Mouse (Mus musculus) urinary bladder, adult 2 months (tissue): ENCODE data around the gene Fntb. TPM values are rescaled to one million over a fixed set of nuclear protein-coding genes. Genes with fewer than 3 reads are reported as not detected.
A peak's percentile ranks its signal among the peaks of the same experiment; 100 is the strongest.
"Not testable (repeated sequence)": the region's sequence is repeated elsewhere in the genome, so short reads cannot be mapped to it uniquely, and the experiment has no call there.

Experiments used
- DNase-seq: peaks from one replicate; pipeline ENCODE4 v3.0.0; 2022; ENCODE audit warnings: low spot score
- polyA plus RNA-seq: library from polyadenylated mRNA; depleted of rRNA; stranded (reverse); fragments of >200 nt; gene quantifications from 2 replicates; pipeline ENCODE4 v1.2.3, GENCODE M21; 2012

Fntb gene
- polyA plus RNA-seq, 1 experiment = 19.3 TPM

DNA sequence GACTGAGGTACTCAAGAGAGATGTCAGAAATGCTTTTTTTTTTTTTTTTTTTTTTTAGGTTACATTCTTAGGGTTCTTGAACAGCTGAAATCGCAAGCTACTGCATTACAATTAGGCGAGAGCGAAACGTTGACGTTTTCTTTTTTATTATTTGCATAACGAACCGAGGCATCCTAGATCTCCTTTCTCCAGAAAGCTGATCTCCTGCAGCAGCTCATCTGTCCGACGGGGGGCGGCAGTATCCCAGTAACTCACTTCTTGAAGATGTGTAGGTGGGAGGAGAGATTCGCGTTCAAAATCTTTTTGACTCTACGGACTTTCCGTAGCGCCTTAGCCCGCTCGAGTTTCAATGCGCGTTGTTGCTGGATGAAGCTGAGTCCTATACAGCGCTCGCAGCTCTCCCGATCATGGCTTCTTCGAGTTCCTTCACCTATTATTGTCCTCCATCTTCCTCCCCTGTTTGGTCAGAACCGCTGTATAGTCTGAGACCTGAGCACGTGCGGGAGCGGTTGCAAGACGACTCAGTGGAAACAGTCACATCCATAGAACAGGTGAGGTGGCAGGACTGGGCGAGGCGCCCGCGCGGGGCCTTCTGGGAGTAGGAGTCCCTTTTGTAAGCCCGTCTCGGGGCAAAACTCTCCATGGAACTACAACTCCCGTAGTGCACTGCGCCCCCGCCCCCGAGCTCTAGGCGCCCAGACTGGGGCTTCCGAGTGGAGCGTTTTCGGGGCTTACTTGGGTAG lies 71.9 kb downstream of the Fntb start:
- peak; percentile 95 for DNase-seq

- no peak for DNase-seq
Measured at GRCm38 (mm10) chr12:76837844-76838650, 72.7 kb downstream of the Fntb start.

- no peak for DNase-seq
Measured at GRCm38 (mm10) chr12:76839298-76839697, 73.9 kb downstream of the Fntb start.

DNA sequence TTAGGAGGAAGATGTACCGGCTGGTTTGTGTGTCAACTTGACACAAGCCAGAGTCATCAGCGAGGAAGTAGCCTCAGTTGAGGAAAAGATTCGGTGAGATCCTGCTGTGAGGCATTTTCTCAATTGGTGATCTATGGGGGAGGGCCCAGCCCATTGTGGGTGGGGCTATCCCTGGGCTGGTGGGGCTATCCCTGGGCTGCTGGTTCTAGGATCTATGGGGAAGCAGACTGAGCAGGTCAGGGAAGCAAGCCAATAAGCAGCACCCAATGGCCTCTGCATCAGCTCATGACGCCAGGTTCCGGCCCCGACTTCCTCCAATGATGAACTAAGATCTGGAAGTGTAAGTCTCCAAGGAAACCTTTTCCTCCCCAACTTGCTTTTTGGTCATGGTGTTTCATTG lies 74.7 kb downstream of the Fntb start:
- DNase-seq = no peak

DNA sequence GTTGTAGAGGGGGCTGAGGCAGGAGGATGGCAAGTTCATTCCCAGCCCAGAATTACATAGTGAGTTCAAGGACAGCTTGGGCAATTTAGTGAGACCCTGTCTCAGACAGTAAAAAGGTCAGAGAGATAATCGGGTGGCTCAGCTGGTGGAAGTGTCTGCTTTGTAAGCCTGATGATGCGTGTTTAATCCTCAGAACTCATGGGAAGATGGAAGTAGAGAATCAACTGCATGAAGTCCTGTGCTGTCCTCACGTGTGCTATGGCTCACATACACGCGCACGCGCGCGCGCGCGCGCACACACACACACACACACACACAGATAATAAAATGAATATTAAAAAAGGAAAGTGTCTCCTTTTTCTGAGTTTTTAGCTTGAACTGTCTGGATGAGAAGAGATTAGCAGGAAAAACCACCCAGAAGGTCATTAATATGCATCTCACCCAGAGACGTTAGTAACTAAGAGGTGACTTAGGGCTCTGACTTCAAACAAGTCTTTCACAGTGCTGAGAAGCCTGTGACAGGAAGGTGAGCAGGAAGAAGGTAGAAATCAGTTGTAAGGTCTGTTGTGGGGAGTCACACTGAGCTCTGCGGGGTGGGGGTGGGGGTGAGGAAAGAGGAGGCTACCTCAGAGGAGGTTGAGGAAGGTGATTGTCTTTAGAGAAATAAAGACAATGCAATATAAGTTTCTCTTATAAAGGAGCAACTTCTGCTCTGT lies 79.1 kb downstream of the Fntb start:
- DNase-seq = no peak

- DNase-seq = no peak
Measured at GRCm38 (mm10) chr12:76852419-76852818, 87.0 kb downstream of the Fntb start.

GRCm38 (mm10) chr12:76853378-76854142 lies 88.2 kb downstream of the Fntb start:
- DNase-seq = no peak

GRCm38 (mm10) chr12:76857087-76857486 lies 91.7 kb downstream of the Fntb start:
- DNase-seq = no peak

DNA sequence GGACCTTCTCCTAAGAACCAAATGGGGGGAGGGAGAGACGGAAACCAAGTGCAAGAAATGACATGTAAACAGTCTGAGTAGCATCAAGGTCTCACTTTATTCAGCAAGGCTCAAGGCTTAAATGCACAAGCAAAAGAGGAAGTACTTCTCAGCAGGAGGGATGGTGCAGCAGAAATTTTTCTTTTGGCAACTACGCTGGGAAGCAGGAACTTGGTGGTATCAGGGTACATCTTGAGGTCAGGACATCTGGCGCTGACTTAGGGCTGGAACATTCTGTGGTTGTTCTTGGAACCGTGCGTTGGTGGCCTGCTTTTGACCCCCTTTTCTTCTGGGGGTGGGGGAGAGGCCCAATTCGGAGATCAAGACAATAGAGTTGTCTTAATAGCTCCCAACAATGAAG lies 93.4 kb downstream of the Fntb start:
- DNase-seq = not testable (repeated sequence)

DNA sequence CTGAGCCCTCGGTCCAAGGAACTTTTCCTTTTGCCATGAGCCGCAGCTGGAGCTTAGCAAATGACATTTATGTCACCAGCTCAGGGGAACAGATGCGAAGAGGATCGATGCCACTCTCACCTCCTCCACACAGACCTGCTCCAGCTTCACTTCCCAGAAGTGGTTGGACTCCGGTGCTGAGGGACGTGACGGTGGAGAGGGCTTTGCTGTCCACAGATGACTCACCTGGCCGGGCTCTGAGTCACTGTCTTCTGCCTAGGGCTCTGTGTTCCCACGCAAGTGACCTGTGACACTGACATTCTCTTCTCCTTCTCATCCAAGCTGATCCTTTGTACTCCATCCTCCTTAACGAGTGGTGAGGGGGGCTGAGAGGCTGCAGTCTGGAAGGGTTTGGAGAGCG lies 98.3 kb downstream of the Fntb start:
- DNase-seq = no peak

DNA sequence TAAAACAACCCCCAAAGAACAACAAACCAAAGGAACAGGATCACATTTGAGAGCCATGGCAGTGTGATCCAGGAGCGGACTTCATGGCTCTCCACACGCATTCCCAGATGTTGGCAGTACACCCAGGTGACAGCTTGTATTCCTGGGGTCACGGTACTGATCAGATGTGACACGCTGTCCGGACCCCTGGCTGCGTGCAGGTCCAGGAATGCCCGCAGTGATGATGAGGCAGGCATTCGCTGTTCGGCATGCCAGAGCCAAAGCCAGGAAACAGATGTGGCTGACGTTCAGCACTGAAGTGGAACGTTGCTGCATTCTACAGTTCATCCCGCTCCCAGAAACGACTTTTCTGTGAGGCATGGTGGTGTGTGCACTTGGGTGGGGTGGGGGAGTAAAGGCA lies 99.9 kb downstream of the Fntb start:
- no peak for DNase-seq

DNA sequence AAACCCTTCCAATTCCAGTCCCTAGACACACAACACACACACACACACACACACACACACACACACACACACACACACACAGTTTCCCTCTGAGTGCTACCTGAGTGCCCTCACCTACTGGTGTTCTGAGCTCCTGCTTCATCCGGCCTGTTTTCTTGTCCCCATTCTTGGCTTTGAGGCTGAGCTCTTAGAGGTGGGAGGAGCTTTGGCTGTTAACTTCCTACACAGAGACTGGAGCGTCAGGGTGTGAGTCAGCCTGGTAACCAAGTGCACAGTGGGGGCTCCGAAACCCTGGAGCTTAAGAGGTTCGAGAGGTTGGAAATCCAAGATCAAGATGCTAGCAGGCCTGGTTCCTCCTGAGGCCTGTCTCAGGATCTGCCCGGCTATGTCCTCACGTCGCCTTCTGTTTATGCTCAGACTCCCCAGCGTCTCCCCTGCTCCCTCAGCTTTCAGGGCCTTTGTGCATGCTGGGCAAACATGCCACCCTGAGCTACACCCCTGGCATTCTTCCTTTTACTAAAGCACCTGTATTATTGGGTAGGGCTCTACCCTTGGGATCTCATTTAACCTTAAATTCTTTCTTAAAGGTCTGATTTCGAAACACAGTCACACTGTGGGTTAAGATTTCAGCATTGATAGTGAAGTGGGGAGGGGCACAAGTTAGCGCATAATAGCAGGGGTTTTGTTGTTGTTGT lies 102.3 kb downstream of the Fntb start:
- no peak for DNase-seq

DNA sequence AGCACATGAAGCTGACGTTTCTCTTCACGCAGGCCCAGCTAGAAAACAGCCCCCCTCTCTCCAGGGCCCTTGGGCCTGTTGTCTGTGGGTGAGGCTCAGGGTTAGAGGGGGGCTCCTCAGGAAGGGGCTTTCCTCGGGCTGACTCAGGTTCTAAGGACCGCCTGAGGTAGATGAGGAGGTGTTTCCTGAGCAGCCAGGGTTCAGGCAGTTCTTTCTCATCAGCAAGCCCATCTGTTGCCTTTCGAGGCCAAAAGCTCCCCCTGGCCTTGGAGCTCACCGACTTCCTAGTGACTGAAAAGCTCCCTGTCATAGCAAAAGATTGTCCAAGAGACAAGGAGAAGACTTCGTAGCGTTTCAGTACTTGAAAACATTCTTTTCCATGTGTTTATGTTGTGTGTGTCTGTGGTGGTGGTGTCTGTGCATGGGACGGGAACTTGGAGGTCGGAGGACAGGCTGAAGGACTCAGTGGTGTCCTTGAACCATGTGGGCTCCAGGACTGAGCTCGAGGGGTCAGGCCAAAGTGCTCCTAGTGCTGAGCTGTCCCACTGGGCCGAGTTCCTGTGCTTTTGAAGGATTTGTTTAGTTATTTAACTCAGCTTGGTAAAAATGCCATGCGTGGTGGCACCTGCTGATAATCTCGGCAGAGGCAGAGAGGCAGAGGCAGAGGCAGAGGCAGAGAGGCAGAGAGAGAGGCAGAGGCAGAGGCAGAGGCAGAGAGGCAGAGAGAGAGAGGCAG lies 103.2 kb downstream of the Fntb start:
- no peak for DNase-seq

GRCm38 (mm10) chr12:76869561-76869960 lies 104.2 kb downstream of the Fntb start:
- no peak for DNase-seq

DNA sequence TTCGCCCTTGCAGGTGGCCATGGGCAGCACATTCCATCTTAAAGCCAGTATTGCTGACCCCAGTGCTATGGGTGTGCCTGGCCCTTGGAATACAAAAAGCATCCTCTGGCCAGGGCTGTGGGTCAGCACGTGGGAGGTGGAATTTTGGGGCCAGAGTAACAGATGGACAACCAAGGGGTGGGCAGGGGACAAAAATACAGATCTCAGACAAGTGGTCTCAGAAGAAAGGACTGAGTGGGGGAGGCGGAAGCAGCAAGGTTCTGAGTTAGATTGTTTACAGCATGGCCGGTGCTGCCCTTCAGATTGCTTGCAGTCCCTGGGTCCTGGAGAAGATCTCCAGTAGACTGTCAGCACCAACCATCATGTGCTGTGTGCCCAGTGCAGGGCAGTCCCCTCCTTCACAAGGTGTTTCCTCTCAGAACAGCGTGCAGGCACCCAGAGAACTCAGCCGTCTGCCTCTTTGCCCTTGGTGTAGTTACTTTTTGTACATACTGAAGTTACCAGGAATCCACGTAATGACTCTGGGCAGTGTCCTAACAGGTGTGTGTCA lies 107.5 kb downstream of the Fntb start:
- DNase-seq = no peak

- no peak for DNase-seq
Measured at GRCm38 (mm10) chr12:76874826-76875225, 109.4 kb downstream of the Fntb start.

- no peak for DNase-seq
Measured at GRCm38 (mm10) chr12:76879242-76879641, 113.9 kb downstream of the Fntb start.

- DNase-seq = no peak
Measured at GRCm38 (mm10) chr12:76880131-76880530, 114.7 kb downstream of the Fntb start.

DNA sequence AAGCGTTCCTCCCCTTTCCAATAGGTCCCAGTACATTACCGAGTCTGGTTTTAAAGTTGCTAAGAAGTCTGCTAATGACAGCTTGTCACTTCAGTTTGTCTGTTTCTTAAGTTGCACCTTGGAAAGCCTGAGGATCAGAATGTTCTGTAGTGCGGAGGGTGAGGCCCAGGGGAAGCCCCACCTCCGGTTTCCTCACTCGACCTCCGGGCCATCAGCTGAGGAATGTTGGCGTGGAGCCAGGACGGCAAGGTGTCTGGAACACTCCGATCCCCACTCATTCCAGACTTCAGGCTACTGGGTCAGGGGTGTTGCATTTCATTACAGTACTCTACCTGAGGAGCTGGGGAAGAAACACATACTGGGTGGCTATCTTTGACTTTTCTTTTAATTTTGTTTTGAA lies 118.4 kb downstream of the Fntb start:
- DNase-seq = peak; percentile 39

DNA sequence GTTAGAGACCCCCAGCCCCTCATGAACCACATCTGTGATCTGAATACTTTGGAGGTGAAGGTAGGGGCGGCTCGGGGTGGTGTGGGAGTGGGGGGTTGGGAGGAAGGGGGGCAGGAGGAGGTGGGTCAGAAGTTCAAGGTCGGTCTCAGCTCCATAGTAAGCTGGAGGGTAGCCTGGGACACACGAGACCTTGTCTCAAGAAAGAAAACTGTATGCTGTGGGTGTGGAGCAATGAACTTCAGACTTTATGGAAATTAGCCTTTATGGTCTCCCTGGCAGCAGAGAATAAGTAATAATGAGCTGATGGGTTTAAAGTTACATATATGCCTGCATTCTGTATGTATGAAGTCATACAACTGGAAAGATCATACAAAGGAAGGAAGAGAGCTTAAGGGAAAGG lies 119.7 kb downstream of the Fntb start:
- DNase-seq = no peak
